In genomic region chr9:58201091-58201842, GRCm38 (mm10) we compare ENCODE assay signal across 9 mouse cellular contexts. TPM values are rescaled to one million over a fixed set of nuclear protein-coding genes. Genes with fewer than 3 reads are reported as not detected.
A peak's percentile ranks its signal among the peaks of the same experiment; 100 is the strongest.
DNase-seq lines count a peak whose midpoint lies in the region; ATAC-seq and TF ChIP-seq lines count a peak whose summit lies in the region.
"Had no signal": no experiment of that assay in that cellular context is flagged by ENCODE, and none has a peak within 500 bp of the region (broad histone marks: within the 10 kb centered on the region; RNA-seq: fewer than 3 reads in every experiment).

No protein-coding gene starts in this region.

- H3K9me3 ChIP-seq in intestine, embryonic 14.5 days (ENCODE audit: control insufficient read depth, low read length) = no peaks in the 10 kb centered on the region
- H3K9me3 ChIP-seq in intestine, postnatal 0 days (ENCODE audit: control insufficient read depth) = no peaks in the 10 kb centered on the region
- H3K9me3 ChIP-seq in embryonic facial prominence, embryonic 11.5 days (replicated peaks; ENCODE audit: control insufficient read depth, low read length) = no peaks in the 10 kb centered on the region
- H3K9me3 ChIP-seq in hindbrain, embryonic 15.5 days = no peaks in the 10 kb centered on the region
- H3K9me3 ChIP-seq in neural tube, embryonic 12.5 days = no peaks in the 10 kb centered on the region

- H3K4me3 ChIP-seq in intestine, embryonic 14.5 days (ENCODE audit: low read depth, low read length) = 0 out of 2 replicates have a peak overlapping the region, but pooled peaks have one; percentile 10
- H3K4me3 ChIP-seq in intestine, postnatal 0 days (ENCODE audit: low read depth, low read length) = no peak overlapping the region
- H3K4me3 ChIP-seq in embryonic facial prominence, embryonic 11.5 days (ENCODE audit: low read depth, low read length) = peak overlapping the region; percentile 25
- peak overlapping the region; percentile 35 for H3K4me3 ChIP-seq in hindbrain, embryonic 15.5 days
- H3K4me3 ChIP-seq in neural tube, embryonic 12.5 days = peak overlapping the region; percentile 24

- peak overlapping the region; percentile 22 for H3K4me2 ChIP-seq in intestine, embryonic 14.5 days (ENCODE audit: low read length)
- no peak overlapping the region for H3K4me2 ChIP-seq in intestine, postnatal 0 days (replicated peaks; ENCODE audit: low read depth)
- peak overlapping the region; percentile 40 for H3K4me2 ChIP-seq in embryonic facial prominence, embryonic 11.5 days (ENCODE audit: low read depth, low read length)
- peak overlapping the region; percentile 64 for H3K4me2 ChIP-seq in hindbrain, embryonic 15.5 days
- peak overlapping the region; percentile 57 for H3K4me2 ChIP-seq in neural tube, embryonic 12.5 days (replicated peaks)

- TF ChIP-seq CTCF in intestine, postnatal 0 days (IDR thresholded peaks at IDR 0.05; ENCODE audit: low read depth) = no peak

- no peak overlapping the region for H3K27ac ChIP-seq in intestine, embryonic 14.5 days (ENCODE audit: low read depth)
- no peak overlapping the region for H3K27ac ChIP-seq in intestine, postnatal 0 days (ENCODE audit: low read depth, low read length)
- H3K27ac ChIP-seq in embryonic facial prominence, embryonic 11.5 days (replicated peaks; ENCODE audit: low read depth, low read length) = no peak overlapping the region
- H3K27ac ChIP-seq in hindbrain, embryonic 15.5 days (replicated peaks) = peak overlapping the region; percentile 70
- no peak overlapping the region for H3K27ac ChIP-seq in neural tube, embryonic 12.5 days

- WGBS in intestine, embryonic 14.5 days = 2% methylated on average over 24 of the region's 24 CpGs
- WGBS in intestine, postnatal 0 days = 2% methylated on average over 24 of the region's 24 CpGs
- WGBS in embryonic facial prominence, embryonic 11.5 days = 1% methylated on average over 24 of the region's 24 CpGs
- 2% methylated on average over 24 of the region's 24 CpGs for WGBS in hindbrain, embryonic 15.5 days
- under 1% methylated on average over 24 of the region's 24 CpGs for WGBS in neural tube, embryonic 12.5 days

- H3K27me3 ChIP-seq in intestine, embryonic 14.5 days (replicated peaks; ENCODE audit: control insufficient read depth, insufficient read depth, low read length) = peaks cover 81% of the 10 kb centered on the region
- peaks cover 78% of the 10 kb centered on the region for H3K27me3 ChIP-seq in intestine, postnatal 0 days (replicated peaks; ENCODE audit: control insufficient read depth, insufficient read depth, low read length)
- H3K27me3 ChIP-seq in embryonic facial prominence, embryonic 11.5 days (ENCODE audit: control insufficient read depth, insufficient read depth, low read length) = peaks cover 77% of the 10 kb centered on the region
- peaks cover 77% of the 10 kb centered on the region for H3K27me3 ChIP-seq in hindbrain, embryonic 15.5 days
- peaks cover 77% of the 10 kb centered on the region for H3K27me3 ChIP-seq in neural tube, embryonic 12.5 days (replicated peaks)

- ATAC-seq in intestine, embryonic 14.5 days (replicated peaks; ENCODE audit: low FRiP score, low TSS enrichment, low read depth) = no peak
- ATAC-seq in intestine, postnatal 0 days = no peak
- ATAC-seq in embryonic facial prominence, embryonic 11.5 days (replicated peaks; ENCODE audit: insufficient number of reproducible peaks, low FRiP score, low TSS enrichment, low read depth) = no peak
- no peak for ATAC-seq in hindbrain, embryonic 15.5 days (ENCODE audit: low FRiP score, low read depth)
- ATAC-seq in neural tube, embryonic 12.5 days (ENCODE audit: low FRiP score, low read depth) = no peak
- no peak for ATAC-seq in inflammation-experienced regulatory T-cells, adult 6 months

- H3K9ac ChIP-seq in intestine, embryonic 14.5 days (ENCODE audit: low read length) = no peak overlapping the region
- H3K9ac ChIP-seq in intestine, postnatal 0 days (ENCODE audit: low read depth, low read length) = no peak overlapping the region
- H3K9ac ChIP-seq in embryonic facial prominence, embryonic 11.5 days (replicated peaks; ENCODE audit: low read length) = peak overlapping the region; percentile 37
- peak overlapping the region; percentile 38 for H3K9ac ChIP-seq in hindbrain, embryonic 15.5 days
- peak overlapping the region; percentile 45 for H3K9ac ChIP-seq in neural tube, embryonic 12.5 days

- H3K36me3 ChIP-seq in intestine, embryonic 14.5 days (ENCODE audit: control insufficient read depth, insufficient read depth, low read length) = no peaks in the 10 kb centered on the region
- no peaks in the 10 kb centered on the region for H3K36me3 ChIP-seq in intestine, postnatal 0 days (ENCODE audit: control insufficient read depth, insufficient read depth)
- H3K36me3 ChIP-seq in embryonic facial prominence, embryonic 11.5 days (replicated peaks; ENCODE audit: control insufficient read depth, insufficient read depth, low read depth, low read length) = no peaks in the 10 kb centered on the region
- no peaks in the 10 kb centered on the region for H3K36me3 ChIP-seq in hindbrain, embryonic 15.5 days
- no peaks in the 10 kb centered on the region for H3K36me3 ChIP-seq in neural tube, embryonic 12.5 days

- H3K4me1 ChIP-seq in intestine, embryonic 14.5 days (replicated peaks; ENCODE audit: control insufficient read depth, insufficient read depth, low read length) = peaks cover 12% of the 10 kb centered on the region
- H3K4me1 ChIP-seq in intestine, postnatal 0 days (replicated peaks; ENCODE audit: control insufficient read depth, insufficient read depth, low read length) = no peaks in the 10 kb centered on the region
- peaks cover 29% of the 10 kb centered on the region for H3K4me1 ChIP-seq in embryonic facial prominence, embryonic 11.5 days (ENCODE audit: control insufficient read depth, insufficient read depth, low read length)
- peaks cover 78% of the 10 kb centered on the region for H3K4me1 ChIP-seq in hindbrain, embryonic 15.5 days (replicated peaks)
- peaks cover 45% of the 10 kb centered on the region for H3K4me1 ChIP-seq in neural tube, embryonic 12.5 days

- peak; percentile 52 for DNase-seq in intestine, embryonic 14.5 days (ENCODE audit: low spot score)
- DNase-seq in embryonic facial prominence, embryonic 11.5 days (ENCODE audit: low spot score) = no peak
- no peak for DNase-seq in natural killer cell, adult 2 months (ENCODE audit: low spot score in 2 of 2)
- no peak for DNase-seq in T-cell, adult 2 months (ENCODE audit: low spot score)
- DNase-seq: heart, postnatal 14 days had no signal

RNA-seq across cellular contexts. Expression of gene Islr, which starts 2.8 kb away (rescaled TPM):
- polyA plus RNA-seq in intestine, embryonic 14.5 days (2014; fragmentation: Nextera tagmentation; extraction: Ambion mirVana) = 65.5 and 71.3 TPM in 2 replicates
- polyA plus RNA-seq in intestine, postnatal 0 days (2015; fragmentation: Nextera tagmentation; extraction: Ambion mirVana) = 26.9 and 29.6 TPM in 2 replicates
- polyA plus RNA-seq in embryonic facial prominence, embryonic 11.5 days (2014; fragmentation: Nextera tagmentation; extraction: Ambion mirVana) = 24.6 and 26.7 TPM in 2 replicates
- 37.1 and 44.2 TPM in 2 replicates for polyA plus RNA-seq in hindbrain, embryonic 15.5 days (2015; fragmentation: Nextera tagmentation; extraction: Ambion mirVana)
- polyA plus RNA-seq in neural tube, embryonic 12.5 days (2016; fragmentation: Nextera tagmentation; extraction: Ambion mirVana) = 48.7 and 51.6 TPM in 2 replicates
- polyA plus RNA-seq in inflammation-experienced regulatory T-cells, adult 6 months (2017; shearing (Covaris generic)) = 1 to 10 TPM in 1 of 3 experiments, under 1 TPM in 1, not detected in 1; 0.84 to 1.5 TPM

RNA-seq across cellular contexts. Expression of gene Islr2, which starts 2.9 kb away (rescaled TPM):
- 1.7 and 1.8 TPM in 2 replicates for polyA plus RNA-seq in intestine, embryonic 14.5 days (2014; fragmentation: Nextera tagmentation; extraction: Ambion mirVana)
- polyA plus RNA-seq in intestine, postnatal 0 days (2015; fragmentation: Nextera tagmentation; extraction: Ambion mirVana) = 0.27 and 0.35 TPM in 2 replicates
- polyA plus RNA-seq in embryonic facial prominence, embryonic 11.5 days (2014; fragmentation: Nextera tagmentation; extraction: Ambion mirVana) = 5.4 and 5.8 TPM in 2 replicates
- polyA plus RNA-seq in hindbrain, embryonic 15.5 days (2015; fragmentation: Nextera tagmentation; extraction: Ambion mirVana) = 20.1 and 27.6 TPM in 2 replicates
- 13.8 and 15.4 TPM in 2 replicates for polyA plus RNA-seq in neural tube, embryonic 12.5 days (2016; fragmentation: Nextera tagmentation; extraction: Ambion mirVana)
- polyA plus RNA-seq in inflammation-experienced regulatory T-cells, adult 6 months (2017; shearing (Covaris generic)) = not detected

RNA-seq across cellular contexts. Expression of gene Pml, which starts 48.3 kb away (rescaled TPM):
- polyA plus RNA-seq in intestine, embryonic 14.5 days (2014; fragmentation: Nextera tagmentation; extraction: Ambion mirVana) = 16.9 and 17.7 TPM in 2 replicates
- 5.3 and 7.1 TPM in 2 replicates for polyA plus RNA-seq in intestine, postnatal 0 days (2015; fragmentation: Nextera tagmentation; extraction: Ambion mirVana)
- 13.5 and 14.5 TPM in 2 replicates for polyA plus RNA-seq in embryonic facial prominence, embryonic 11.5 days (2014; fragmentation: Nextera tagmentation; extraction: Ambion mirVana)
- polyA plus RNA-seq in hindbrain, embryonic 15.5 days (2015; fragmentation: Nextera tagmentation; extraction: Ambion mirVana) = 4.3 and 5.2 TPM in 2 replicates
- 5.6 and 8.2 TPM in 2 replicates for polyA plus RNA-seq in neural tube, embryonic 12.5 days (2016; fragmentation: Nextera tagmentation; extraction: Ambion mirVana)
- polyA plus RNA-seq in inflammation-experienced regulatory T-cells, adult 6 months (2017; shearing (Covaris generic)) = 10 to 100 TPM; 40.6 to 53.9 (median 40.9) TPM

RNA-seq across cellular contexts. Expression of gene Stoml1, which starts 51.7 kb away (rescaled TPM):
- polyA plus RNA-seq in intestine, embryonic 14.5 days (2014; fragmentation: Nextera tagmentation; extraction: Ambion mirVana) = 21.3 and 22.9 TPM in 2 replicates
- polyA plus RNA-seq in intestine, postnatal 0 days (2015; fragmentation: Nextera tagmentation; extraction: Ambion mirVana) = 15.0 and 15.9 TPM in 2 replicates
- polyA plus RNA-seq in embryonic facial prominence, embryonic 11.5 days (2014; fragmentation: Nextera tagmentation; extraction: Ambion mirVana) = 20.1 and 22.2 TPM in 2 replicates
- 123 and 126 TPM in 2 replicates for polyA plus RNA-seq in hindbrain, embryonic 15.5 days (2015; fragmentation: Nextera tagmentation; extraction: Ambion mirVana)
- 62.6 and 71.5 TPM in 2 replicates for polyA plus RNA-seq in neural tube, embryonic 12.5 days (2016; fragmentation: Nextera tagmentation; extraction: Ambion mirVana)
- 10 to 100 TPM; 11.9 to 42.4 (median 32.1) TPM for polyA plus RNA-seq in inflammation-experienced regulatory T-cells, adult 6 months (2017; shearing (Covaris generic))

Comparison
In these comparisons a context has a peak if more than half of its experiments do, and no peak if none do; other contexts are left out.
1. H3K9ac ChIP-seq: peak in embryonic facial prominence, embryonic 11.5 days (single experiment), hindbrain, embryonic 15.5 days (single experiment) and neural tube, embryonic 12.5 days (single experiment); none in intestine, embryonic 14.5 days (single experiment) and intestine, postnatal 0 days (single experiment).
2. RNA of gene Islr, which starts 2.8 kb away (polyA plus RNA-seq): 65.5 to 71.3 TPM in intestine, embryonic 14.5 days, 48.7 to 51.6 TPM in neural tube, embryonic 12.5 days, 37.1 to 44.2 TPM in hindbrain, embryonic 15.5 days, 26.9 to 29.6 TPM in intestine, postnatal 0 days and 24.6 to 26.7 TPM in embryonic facial prominence, embryonic 11.5 days; 0.84 to 1.5 TPM in inflammation-experienced regulatory T-cells, adult 6 months; every median in the first group is over 10 times any median in the second.